In the genomic region with DNA sequence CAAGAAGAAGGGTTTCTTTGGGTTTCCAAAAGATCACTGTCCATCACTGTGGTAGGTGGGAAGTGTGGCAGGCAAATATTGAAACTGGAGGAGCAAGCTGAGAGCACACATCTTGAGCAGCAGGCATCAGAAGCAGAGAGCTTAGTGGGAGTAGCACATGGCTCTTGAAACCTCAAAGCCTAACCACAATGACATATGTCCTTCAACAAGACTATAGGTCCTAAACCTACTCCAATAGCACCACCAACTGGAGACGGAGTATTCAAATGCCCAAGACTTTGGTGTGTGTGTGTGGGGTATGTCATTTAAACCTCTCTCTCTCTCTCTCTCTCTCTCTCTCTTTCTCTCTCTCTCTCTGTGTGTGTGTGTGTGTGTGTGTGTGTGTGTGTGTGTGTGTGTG, we compare ENCODE assay signal across 10 mouse cellular contexts.
DNase-seq lines count a peak whose midpoint lies in the region; ATAC-seq lines count a peak whose summit lies in the region.
"Had no signal": no experiment of that assay in that cellular context is flagged by ENCODE, and none has a peak within 500 bp of the region (broad histone marks: within the 10 kb centered on the region; RNA-seq: fewer than 3 reads in every experiment).

No protein-coding gene starts in this region.

- H3K4me2 ChIP-seq in kidney, embryonic 16.5 days (replicated peaks; ENCODE audit: low read depth, low read length) = no peak overlapping the region

- DNase-seq in kidney, postnatal 4 days = no peak
- peak; percentile 37 for DNase-seq in MN1 (ENCODE audit: low spot score)
- no peak for DNase-seq in neural tube, embryonic 10.5 days (ENCODE audit: extremely low spot score, low spot score)
- DNase-seq in T-cell, adult 2 months (ENCODE audit: low spot score) = no peak
- DNase-seq in cerebellum, postnatal 14 days = no peak
- DNase-seq: adrenal gland, postnatal 36 days; gastrocnemius, postnatal 36 days had no signal

- no peak overlapping the region for H3K9ac ChIP-seq in kidney, embryonic 16.5 days (replicated peaks; ENCODE audit: low read length)

- H3K36me3 ChIP-seq in kidney, embryonic 16.5 days (ENCODE audit: insufficient read depth, low read length) = no peaks in the 10 kb centered on the region

- peaks cover 6% of the 10 kb centered on the region; the same call in 1 of the 2 replicates for H3K4me1 ChIP-seq in kidney, embryonic 16.5 days (ENCODE audit: insufficient read depth, low read length)

- H3K9me3 ChIP-seq in kidney, embryonic 16.5 days (ENCODE audit: low read length) = no peaks in the 10 kb centered on the region

- 75% methylated on average over 1 of the region's 1 CpGs for WGBS in kidney, embryonic 16.5 days

- no peaks in the 10 kb centered on the region for H3K27me3 ChIP-seq in kidney, embryonic 16.5 days (ENCODE audit: insufficient read depth, low read length)

- H3K27ac ChIP-seq in kidney, embryonic 16.5 days (ENCODE audit: low read length) = no peak overlapping the region

- no peak overlapping the region for H3K4me3 ChIP-seq in kidney, embryonic 16.5 days (ENCODE audit: low read length)

- 0 out of 2 replicates have a peak, but pooled peaks have one; percentile 42 for ATAC-seq in kidney, embryonic 16.5 days (ENCODE audit: low FRiP score, low TSS enrichment)
- peak; percentile 100 for ATAC-seq in granulocyte monocyte progenitor cell, adult 5-6 weeks (replicated peaks; ENCODE audit: poor library complexity, severe bottlenecking)
- peak; percentile 81 for ATAC-seq in megakaryocyte-erythroid progenitor cell, adult 5-6 weeks (replicated peaks; ENCODE audit: low FRiP score, low TSS enrichment, poor library complexity, severe bottlenecking)

Comparison
In these comparisons a context has a peak if more than half of its experiments do, and no peak if none do; other contexts are left out.
1. ATAC-seq: peak in every context shown above with its lines; median percentile 100 in granulocyte monocyte progenitor cell, adult 5-6 weeks; 81 in megakaryocyte-erythroid progenitor cell, adult 5-6 weeks; 42 in kidney, embryonic 16.5 days.